Mouse (Mus musculus) c-Kit-positive CD71-positive TER-119-positive erythroid progenitor cells, embryonic 14.5 days (primary cell): Measurements from ENCODE around the gene Ltf.

ENCODE experiments used
- DNase-seq: peaks from one replicate; pipeline ENCODE4 v3.0.0-alpha.2; 2013; ENCODE audit warnings: low spot score

The Ltf gene

GRCm38 (mm10) chr9:111039966-111040365 is 20.9 kb downstream of the Ltf start:
- DNase-seq: no peak

GRCm38 (mm10) chr9:111042266-111042665 is 23.2 kb downstream of the Ltf start:
- DNase-seq: no peak

GRCm38 (mm10) chr9:111046222-111046621 is 27.2 kb downstream of the Ltf start:
- no peak for DNase-seq

GRCm38 (mm10) chr9:111047266-111047665 is 28.2 kb downstream of the Ltf start:
- DNase-seq: no peak

GRCm38 (mm10) chr9:111048452-111048851 is 29.4 kb downstream of the Ltf start:
- no peak for DNase-seq

- no peak for DNase-seq
These were observed 35.9 kb downstream of the Ltf start for GRCm38 (mm10) chr9:111054923-111055322.

- peak; percentile 27 for DNase-seq
These were observed 36.9 kb downstream of the Ltf start for GRCm38 (mm10) chr9:111055800-111056518.

- no peak for DNase-seq
These were observed 37.4 kb downstream of the Ltf start for GRCm38 (mm10) chr9:111056519-111056797.

- peak; percentile 94 for DNase-seq
These were observed 37.9 kb downstream of the Ltf start, which contains the start of gene Ccrl2 for GRCm38 (mm10) chr9:111056798-111057543. Ccrl2 (minus strand) TSS chr9:111057519.

- no peak for DNase-seq
These were observed 38.7 kb downstream of the Ltf start for GRCm38 (mm10) chr9:111057544-111058370.

GRCm38 (mm10) chr9:111058943-111059556 is 40.0 kb downstream of the Ltf start:
- DNase-seq: no peak

- no peak for DNase-seq
These were observed 43.8 kb downstream of the Ltf start for GRCm38 (mm10) chr9:111062840-111063239.

GRCm38 (mm10) chr9:111067052-111067451 is 48.0 kb downstream of the Ltf start:
- no peak for DNase-seq

- DNase-seq: peak; percentile 60
These were observed 51.5 kb downstream of the Ltf start for GRCm38 (mm10) chr9:111070546-111070961.

GRCm38 (mm10) chr9:111072175-111072574 is 53.1 kb downstream of the Ltf start:
- no peak for DNase-seq

GRCm38 (mm10) chr9:111072971-111073370 is 53.9 kb downstream of the Ltf start:
- no peak for DNase-seq

- no peak for DNase-seq
These were observed 58.7 kb downstream of the Ltf start for GRCm38 (mm10) chr9:111077745-111078144.

GRCm38 (mm10) chr9:111080801-111081200 is 61.7 kb downstream of the Ltf start:
- no peak for DNase-seq

- no peak for DNase-seq
These were observed 62.7 kb downstream of the Ltf start for GRCm38 (mm10) chr9:111081765-111082164.

- DNase-seq: no peak
These were observed 66.3 kb downstream of the Ltf start for GRCm38 (mm10) chr9:111085329-111085728.

GRCm38 (mm10) chr9:111086137-111086536 is 67.1 kb downstream of the Ltf start:
- DNase-seq: no peak

- DNase-seq: no peak
These were observed 68.0 kb downstream of the Ltf start for GRCm38 (mm10) chr9:111086995-111087606.
